Mouse (Mus musculus) neural tube, embryonic 14.5 days (tissue): ENCODE results near the gene Hecw2. TPM values are rescaled to one million over a fixed set of nuclear protein-coding genes. Genes with fewer than 3 reads are reported as not detected.
A peak's percentile ranks its signal among the peaks of the same experiment; 100 is the strongest.

Experiments
- ATAC-seq: fragments of 200-750 bp; cut with Nextera tagmentation; 2 replicates; pipeline ENCODE4 v1.8.0; 2017; ENCODE audit warnings: low read depth, mild to moderate bottlenecking, moderate TSS enrichment, moderate library complexity
- H3K27ac ChIP-seq: fragments of 300-500 bp; sonication (generic); 2 replicates; pipeline ENCODE4 v1.5.1; 2014; ENCODE audit warnings: low read depth, mild to moderate bottlenecking, control low read depth, low read length, moderate library complexity, mixed read lengths
- H3K27me3 ChIP-seq: fragments of 300-500 bp; sonication (generic); 2 replicates; pipeline ENCODE4 v1.6.1; 2014; ENCODE audit warnings: low read length; ENCODE audit not compliant: control insufficient read depth, insufficient read depth
- H3K36me3 ChIP-seq: fragments of 300-500 bp; sonication (generic); 2 replicates; pipeline ENCODE4 v1.6.1; 2014; ENCODE audit warnings: low read length, mixed read lengths; ENCODE audit not compliant: control insufficient read depth, insufficient read depth
- H3K4me1 ChIP-seq: fragments of 300-500 bp; sonication (generic); 2 replicates; pipeline ENCODE4 v1.6.1; 2014; ENCODE audit warnings: low read length; ENCODE audit not compliant: control insufficient read depth, insufficient read depth
- H3K4me2 ChIP-seq: fragments of 300-500 bp; sonication (generic); 2 replicates; pipeline ENCODE4 v1.6.1; 2014; ENCODE audit warnings: mild to moderate bottlenecking, low read depth, low read length, control low read depth
- H3K4me3 ChIP-seq: fragments of 300-500 bp; sonication (generic); 2 replicates; pipeline ENCODE4 v1.5.1; 2014; ENCODE audit warnings: low read depth, low read length, control low read depth, mixed read lengths
- H3K9ac ChIP-seq: fragments of 300-500 bp; sonication (generic); replicated peaks from 2 replicates; pipeline ENCODE4 v1.6.1; 2014; ENCODE audit warnings: low read depth, mild to moderate bottlenecking, control low read depth, low read length, mixed read lengths
- H3K9me3 ChIP-seq: fragments of 300-500 bp; sonication (generic); 2 replicates; pipeline ENCODE4 v1.6.1; 2016; ENCODE audit warnings: low read length; ENCODE audit not compliant: control insufficient read depth
- WGBS: fragments of 180-500 bp; shearing (Covaris S2); extraction: QIAGEN DNeasy Blood & Tissue Kit; methylation state at CpG from one replicate; pipeline ENCODE4 v1.1.7; 2014; 5-methylcytosine and 5-hydroxymethylcytosine counted together
- polyA plus RNA-seq: library from polyadenylated mRNA; unstranded; fragments of >200 nt; fragmentation: Nextera tagmentation; extraction: Ambion mirVana; gene quantifications from 2 replicates; pipeline ENCODE4 v1.2.1, GENCODE M21; 2014

Gene Hecw2
- 7.8 and 10.0 TPM in 2 replicates for polyA plus RNA-seq

DNA sequence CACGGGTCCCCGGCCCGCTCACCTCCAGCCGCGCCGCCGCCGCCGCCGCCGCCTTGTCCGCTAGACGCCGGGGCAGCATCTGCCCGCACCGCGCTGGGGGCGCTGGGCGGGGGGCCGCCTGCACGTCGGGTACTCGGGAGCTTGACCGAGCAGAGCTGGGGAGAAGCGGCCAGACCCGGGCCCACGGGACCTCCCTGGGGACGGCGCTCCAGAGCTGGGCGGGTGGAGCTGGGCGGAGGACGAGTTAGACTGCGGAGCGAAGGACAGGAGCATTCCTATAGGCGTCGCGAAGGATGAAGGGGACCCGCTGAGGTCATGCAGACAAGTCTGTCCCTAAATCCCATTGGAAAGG is at the start of gene Hecw2:
Gene Hecw2 (minus strand): TSS at position 215 of the 352 bp plus-strand sequence.
- Histone ChIP-seq H3K27ac (peak within 1 kb of the TSS; percentile 98), H3K9ac (peak within 1 kb of the TSS; percentile 95), H3K4me2 (peak within 1 kb of the TSS; percentile 53), H3K9me3 (no peaks in the 10 kb centered on the region), H3K4me1 (0 out of 2 replicates have a peak, but pooled peaks cover 3% of the 10 kb centered on the region), H3K27me3 (no peaks in the 10 kb centered on the region), H3K36me3 (no peaks in the 10 kb centered on the region), H3K4me3 (peak within 1 kb of the TSS; percentile 91)
- ATAC-seq: peak; percentile 85
- WGBS: 2% methylated on average over 24 of the region's 38 CpGs

DNA sequence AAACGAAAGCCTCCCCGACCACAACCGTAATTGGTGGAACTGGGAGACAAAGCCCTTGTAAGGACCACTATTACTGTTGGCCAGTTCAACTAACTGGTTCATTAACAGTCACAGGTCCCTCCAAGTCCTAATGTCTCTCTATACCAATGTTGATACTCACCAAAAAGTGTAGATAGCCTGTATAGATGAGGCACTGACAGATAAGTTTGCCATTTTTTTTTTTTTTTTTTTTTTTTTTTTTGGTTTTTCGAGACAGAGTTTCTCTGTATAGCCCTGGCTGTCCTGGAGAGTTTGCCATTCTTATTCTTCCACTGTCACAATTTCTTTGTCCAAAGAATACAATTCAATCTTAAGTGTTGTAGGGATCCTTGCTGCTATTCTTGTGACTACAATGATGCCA is 47.8 kb upstream of the Hecw2 start:
- Histone ChIP-seq H3K27me3 (no peaks in the 10 kb centered on the region), H3K36me3 (no peaks in the 10 kb centered on the region), H3K4me2 (no peak overlapping the region), H3K27ac (no peak overlapping the region), H3K4me3 (no peak overlapping the region), H3K9ac (no peak overlapping the region), H3K9me3 (no peaks in the 10 kb centered on the region), H3K4me1 (no peaks in the 10 kb centered on the region)
- 97% methylated on average over 4 of the region's 4 CpGs for WGBS
- no peak for ATAC-seq

DNA sequence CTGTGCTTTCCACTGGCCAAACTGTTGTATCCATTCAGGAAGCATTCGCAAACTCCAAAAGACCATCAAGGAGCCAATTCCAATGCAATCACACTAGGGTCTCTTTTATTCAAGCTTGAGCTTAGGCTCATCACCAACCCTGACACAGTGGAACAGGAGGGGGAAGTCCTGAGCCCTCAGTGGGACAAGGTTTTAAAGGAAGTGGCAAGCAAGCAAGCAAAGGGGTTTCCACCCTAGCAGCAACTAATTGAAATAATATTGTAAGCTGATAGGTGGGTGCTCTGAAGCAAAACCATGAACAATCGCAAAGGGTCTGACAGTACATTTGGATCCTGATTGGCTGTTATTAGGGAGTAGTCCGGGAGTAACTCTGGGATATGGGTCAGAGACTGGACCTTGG is 25.3 kb upstream of the Hecw2 start:
- 94% methylated on average over 3 of the region's 3 CpGs for WGBS

DNA sequence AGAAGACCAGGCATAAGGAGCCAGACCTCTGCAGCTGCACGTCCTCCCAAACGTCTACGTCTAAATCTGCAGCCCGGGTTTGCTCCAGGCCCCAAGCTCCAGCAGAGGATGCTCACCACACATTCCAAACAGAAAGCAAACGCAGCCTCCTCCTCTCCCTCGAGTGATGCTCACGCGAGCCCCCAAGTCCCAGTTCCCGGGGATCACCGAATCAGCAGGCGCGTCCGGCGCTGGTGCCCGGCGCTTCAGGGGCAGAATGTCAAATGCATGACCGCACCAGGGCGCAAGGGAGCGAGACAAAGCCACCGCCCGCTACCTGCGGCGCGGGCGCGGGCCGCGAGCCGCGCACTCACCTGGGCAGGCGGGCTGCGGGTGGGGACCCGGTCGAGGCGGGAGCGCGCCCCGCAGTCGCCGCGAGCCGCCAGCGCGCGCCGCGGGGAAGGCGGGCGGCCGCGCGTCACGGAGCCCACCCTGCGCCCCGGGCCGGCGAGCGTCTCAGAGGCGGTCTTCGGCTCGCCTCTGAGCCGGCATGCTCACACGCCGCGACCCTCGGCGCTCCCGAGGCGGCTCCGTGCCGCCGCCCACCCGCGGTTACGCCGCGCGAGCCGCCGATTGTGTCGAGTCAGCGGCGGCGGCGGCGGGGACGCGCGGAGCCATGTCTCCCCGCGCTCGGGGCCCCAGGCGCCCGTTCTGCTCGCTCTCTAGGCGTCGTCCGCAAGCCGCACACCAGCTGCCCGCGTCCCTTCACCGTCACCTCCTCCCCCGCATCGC is 600 bp downstream of the Hecw2 start:
- peak overlapping the region; percentile 95 for H3K9ac ChIP-seq
- 0% methylated on average over 35 of the region's 104 CpGs for WGBS
- peak overlapping the region; percentile 98 for H3K27ac ChIP-seq
- no peaks in the 10 kb centered on the region for H3K9me3 ChIP-seq
- peak overlapping the region; percentile 91 for H3K4me3 ChIP-seq
- H3K4me1 ChIP-seq: 0 out of 2 replicates have a peak, but pooled peaks cover 3% of the 10 kb centered on the region
- ATAC-seq: peak; percentile 91
- H3K4me2 ChIP-seq: peak overlapping the region; percentile 53
- no peaks in the 10 kb centered on the region for H3K27me3 ChIP-seq
- H3K36me3 ChIP-seq: no peaks in the 10 kb centered on the region

More for the DNA sequence above, 25.3 kb upstream of the Hecw2 start:
- Histone ChIP-seq H3K4me1 (no peaks in the 10 kb centered on the region), H3K27me3 (no peaks in the 10 kb centered on the region), H3K9me3 (no peaks in the 10 kb centered on the region), H3K4me3 (no peak overlapping the region), H3K4me2 (no peak overlapping the region), H3K36me3 (no peaks in the 10 kb centered on the region), H3K27ac (no peak overlapping the region), H3K9ac (no peak overlapping the region)
- ATAC-seq: no peak

DNA sequence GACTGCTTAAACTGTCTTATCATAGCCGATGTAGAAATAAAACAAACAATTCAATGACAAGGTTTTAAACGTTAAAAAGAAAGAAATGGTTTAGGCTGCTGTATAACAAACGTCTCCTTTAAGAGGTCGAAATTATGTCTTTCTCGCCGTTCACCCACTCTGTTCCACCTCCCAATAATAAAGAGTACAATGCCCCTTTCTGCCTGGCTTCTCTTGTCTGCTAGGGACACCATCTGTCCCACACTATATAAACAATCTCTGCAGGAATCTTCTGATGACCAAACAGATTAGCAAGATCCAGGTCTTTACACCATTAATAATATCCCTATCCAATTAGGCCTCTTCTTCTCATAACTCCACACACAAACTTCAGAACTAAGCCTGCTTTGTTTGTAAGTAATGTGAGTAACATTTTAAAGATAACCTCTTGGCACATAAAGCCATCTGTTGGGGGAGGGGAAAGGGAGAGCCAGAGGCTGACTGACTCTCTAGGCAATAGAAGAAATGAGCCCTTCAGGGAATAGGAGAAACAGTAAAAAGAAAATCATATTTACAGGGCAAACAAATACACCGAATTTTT is 1.7 kb downstream of the Hecw2 start:
- H3K27me3 ChIP-seq: no peaks in the 10 kb centered on the region
- WGBS: 20% methylated on average over 7 of the region's 7 CpGs
- no peak overlapping the region; the same call in 1 of the 2 replicates for H3K9ac ChIP-seq
- H3K9me3 ChIP-seq: no peaks in the 10 kb centered on the region
- peak overlapping the region; percentile 91 for H3K4me3 ChIP-seq
- peak overlapping the region; percentile 53 for H3K4me2 ChIP-seq
- 0 out of 2 replicates have a peak, but pooled peaks cover 3% of the 10 kb centered on the region for H3K4me1 ChIP-seq
- H3K36me3 ChIP-seq: no peaks in the 10 kb centered on the region
- no peak overlapping the region for H3K27ac ChIP-seq
- ATAC-seq: no peak

DNA sequence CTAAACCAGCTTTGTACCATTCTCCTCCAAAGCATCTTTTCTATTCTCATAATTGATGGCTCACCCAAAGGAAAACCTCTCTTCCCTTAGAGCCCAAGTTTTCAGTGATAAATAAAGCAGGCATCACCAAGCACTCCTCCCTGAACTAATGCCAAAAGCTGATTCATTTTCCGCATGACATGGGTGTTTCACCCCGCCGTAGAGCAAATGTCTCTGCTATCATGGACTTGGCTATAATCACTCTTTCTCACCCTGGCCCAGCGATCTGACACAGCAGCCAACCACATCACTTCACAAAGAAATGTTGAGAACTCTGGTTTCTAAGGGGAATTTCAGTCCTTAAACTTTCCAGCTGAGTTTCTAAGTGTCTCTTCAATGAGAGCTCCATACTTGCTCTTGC is 7.4 kb downstream of the Hecw2 start:
- Histone ChIP-seq H3K4me2 (no peak overlapping the region), H3K4me1 (no peaks in the 10 kb centered on the region), H3K27me3 (no peaks in the 10 kb centered on the region), H3K9ac (no peak overlapping the region), H3K9me3 (no peaks in the 10 kb centered on the region), H3K27ac (no peak overlapping the region), H3K36me3 (no peaks in the 10 kb centered on the region), H3K4me3 (no peak overlapping the region)
- 72% methylated on average over 4 of the region's 4 CpGs for WGBS
- no peak for ATAC-seq

DNA sequence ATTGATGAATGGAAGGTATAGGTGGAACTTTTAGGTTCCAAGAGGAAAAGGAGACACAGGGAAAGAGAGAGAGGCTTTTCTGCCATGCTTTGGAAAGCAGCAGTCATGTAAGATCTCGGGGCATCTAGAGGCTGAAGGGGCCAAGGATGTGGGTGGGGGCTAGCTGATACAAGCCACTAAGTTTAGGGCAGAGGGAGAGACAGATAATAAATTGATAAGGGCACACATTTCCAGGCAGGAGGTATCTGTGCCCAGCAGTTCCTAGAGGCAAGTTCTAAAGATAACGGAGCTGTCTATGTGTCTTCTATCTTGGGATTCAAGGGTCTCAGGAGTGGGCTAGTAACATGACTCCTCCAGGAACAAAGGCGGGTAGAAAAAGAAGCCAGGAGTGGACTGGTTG is 8.6 kb downstream of the Hecw2 start:
- ATAC-seq: no peak
- H3K27me3 ChIP-seq: no peaks in the 10 kb centered on the region
- no peaks in the 10 kb centered on the region for H3K9me3 ChIP-seq
- no peaks in the 10 kb centered on the region for H3K4me1 ChIP-seq
- no peaks in the 10 kb centered on the region for H3K36me3 ChIP-seq
- no peak overlapping the region for H3K9ac ChIP-seq
- no peak overlapping the region for H3K27ac ChIP-seq
- no peak overlapping the region for H3K4me3 ChIP-seq
- 70% methylated on average over 3 of the region's 3 CpGs for WGBS
- no peak overlapping the region for H3K4me2 ChIP-seq

DNA sequence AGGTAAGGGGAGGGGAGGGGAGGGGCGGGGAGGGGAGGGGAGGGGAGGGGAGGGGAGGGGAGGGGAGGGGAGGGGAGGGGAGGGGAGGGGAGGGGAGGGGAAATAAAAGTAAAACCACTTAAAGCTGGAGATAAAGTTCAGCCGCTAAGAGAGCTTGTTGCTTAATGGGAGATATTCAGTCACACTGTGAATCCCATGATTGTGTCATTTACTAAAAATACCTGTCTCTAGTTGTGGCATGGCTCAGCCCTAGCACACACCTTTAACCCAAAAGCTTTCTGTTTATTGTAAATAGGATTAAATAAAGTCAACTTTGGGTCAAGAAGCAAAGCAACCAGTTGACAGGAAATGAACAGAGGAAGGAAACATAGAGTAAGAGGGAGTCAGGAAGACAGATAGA is 14.3 kb downstream of the Hecw2 start:
- Histone ChIP-seq H3K4me3 (no peak overlapping the region), H3K27ac (no peak overlapping the region), H3K9ac (no peak overlapping the region), H3K36me3 (no peaks in the 10 kb centered on the region), H3K4me2 (no peak overlapping the region), H3K9me3 (no peaks in the 10 kb centered on the region), H3K4me1 (no peaks in the 10 kb centered on the region), H3K27me3 (no peaks in the 10 kb centered on the region)
- ATAC-seq: no peak
- 59% methylated on average over 1 of the region's 2 CpGs for WGBS

DNA sequence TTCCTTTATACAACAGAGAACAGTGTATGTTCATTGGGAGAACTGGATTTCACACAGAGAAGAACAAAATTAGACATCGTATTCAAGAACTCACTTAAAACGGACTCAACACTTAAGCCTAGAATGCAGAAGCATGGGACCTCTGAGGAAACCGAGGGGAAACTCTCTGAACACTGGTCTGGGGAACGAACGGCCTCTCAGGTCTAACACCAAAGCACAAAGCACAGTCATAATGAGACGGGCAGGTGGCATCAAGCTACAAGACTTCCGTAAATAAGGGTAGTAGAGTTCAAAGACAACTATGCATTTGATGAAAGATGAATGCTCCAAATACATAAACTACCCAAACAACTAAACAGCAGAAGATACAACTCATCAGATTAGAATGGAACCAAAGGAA is 15.8 kb downstream of the Hecw2 start:
- Histone ChIP-seq H3K9me3 (no peaks in the 10 kb centered on the region), H3K27me3 (no peaks in the 10 kb centered on the region), H3K4me3 (no peak overlapping the region), H3K27ac (no peak overlapping the region), H3K9ac (no peak overlapping the region), H3K4me2 (no peak overlapping the region), H3K36me3 (no peaks in the 10 kb centered on the region), H3K4me1 (no peaks in the 10 kb centered on the region)
- 92% methylated on average over 7 of the region's 7 CpGs for WGBS
- ATAC-seq: no peak
